Mouse (Mus musculus) thymus, postnatal 14 days (tissue): ENCODE measurements around the gene Zfp341.

Experiments used
- DNase-seq: peaks from one replicate; pipeline ENCODE4 v3.0.0; 2021

Zfp341 gene

GRCm38 (mm10) chr2:154613118-154614115, at the start of gene Zfp341, which contains the start of gene 4930519P11Rik:
TSS of gene Zfp341 (plus strand) at chr2:154613297.
TSS of gene 4930519P11Rik (minus strand) at chr2:154613437.
- peak; percentile 94 for DNase-seq

DNA sequence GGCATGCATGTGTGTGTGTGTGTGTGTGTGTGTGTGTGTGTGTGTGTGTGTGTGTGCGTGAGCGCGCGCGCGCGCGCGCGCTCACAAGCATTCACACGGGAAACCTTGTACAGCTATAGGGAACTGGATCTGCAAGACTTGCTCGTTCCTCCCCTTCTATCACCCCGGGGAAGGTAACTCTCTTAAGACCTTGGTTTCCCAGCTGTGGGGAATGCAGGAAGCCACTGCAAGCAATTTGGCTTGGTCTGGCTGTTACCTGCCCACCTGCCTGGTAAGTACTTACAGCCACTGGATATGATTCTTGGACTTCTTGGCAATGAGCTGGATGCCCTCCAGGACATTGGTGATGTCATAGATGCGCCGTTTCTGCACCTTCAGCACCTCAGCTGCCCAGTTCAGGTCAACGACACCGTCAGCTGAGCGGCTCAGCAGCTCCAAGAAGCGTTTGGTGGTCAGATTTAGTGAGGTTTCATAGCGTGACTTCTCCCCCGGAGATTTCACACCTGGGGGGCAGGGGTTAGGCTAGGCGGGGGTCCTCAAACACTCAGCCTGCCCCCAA, 49.4 kb upstream of the Zfp341 start:
- DNase-seq = no peak

GRCm38 (mm10) chr2:154565562-154565961, 47.5 kb upstream of the Zfp341 start:
- no peak for DNase-seq

- DNase-seq = no peak
These were observed 46.5 kb upstream of the Zfp341 start for GRCm38 (mm10) chr2:154566641-154567040.

DNA sequence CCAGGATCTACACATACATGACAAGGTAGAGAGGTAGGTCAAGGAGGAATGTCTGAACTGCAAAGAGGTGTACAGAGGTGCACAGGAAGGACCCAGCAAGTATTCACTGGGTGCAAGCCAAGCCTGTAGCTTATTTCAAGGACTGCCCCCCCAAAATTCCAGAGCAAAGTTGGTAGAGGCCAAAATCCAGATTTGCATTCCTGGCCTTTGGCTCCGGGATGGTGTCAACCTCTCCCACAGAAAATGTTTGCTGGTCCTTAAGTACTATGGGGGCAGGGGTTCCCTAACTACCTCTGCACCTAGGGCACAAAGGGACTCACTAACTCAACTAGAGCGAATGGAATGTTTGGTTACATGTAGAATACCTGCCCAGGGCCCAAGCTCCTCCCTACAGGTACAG, 45.3 kb upstream of the Zfp341 start:
- DNase-seq = no peak

- DNase-seq = no peak
These were observed 44.6 kb upstream of the Zfp341 start for GRCm38 (mm10) chr2:154568329-154569070.

GRCm38 (mm10) chr2:154569071-154569748, 43.9 kb upstream of the Zfp341 start:
- DNase-seq = peak; percentile 76

GRCm38 (mm10) chr2:154569836-154570286, 43.2 kb upstream of the Zfp341 start, which contains the start of gene E2f1:
TSS of gene E2f1 (minus strand) at chr2:154569892.
- peak; percentile 97 for DNase-seq

DNA sequence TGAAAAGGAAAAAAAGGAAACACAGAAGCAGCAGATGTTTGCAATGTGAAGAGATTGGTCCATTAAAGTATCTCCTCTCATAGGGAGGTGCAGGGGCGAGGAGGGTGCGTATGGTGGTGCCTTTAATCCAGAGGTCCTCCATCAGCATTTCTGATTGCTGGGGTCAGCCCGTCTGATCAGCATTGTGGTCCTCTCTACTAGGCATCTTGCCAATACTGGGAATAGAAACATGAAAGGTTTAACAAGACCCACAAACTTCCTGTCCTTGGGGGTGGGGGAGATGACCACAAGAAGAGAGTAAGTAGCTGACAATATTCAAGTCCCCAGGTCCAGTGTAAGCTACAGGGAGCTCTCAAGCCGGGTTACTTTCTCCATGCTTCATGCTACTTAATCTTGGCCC, 42.4 kb upstream of the Zfp341 start:
- no peak for DNase-seq

DNA sequence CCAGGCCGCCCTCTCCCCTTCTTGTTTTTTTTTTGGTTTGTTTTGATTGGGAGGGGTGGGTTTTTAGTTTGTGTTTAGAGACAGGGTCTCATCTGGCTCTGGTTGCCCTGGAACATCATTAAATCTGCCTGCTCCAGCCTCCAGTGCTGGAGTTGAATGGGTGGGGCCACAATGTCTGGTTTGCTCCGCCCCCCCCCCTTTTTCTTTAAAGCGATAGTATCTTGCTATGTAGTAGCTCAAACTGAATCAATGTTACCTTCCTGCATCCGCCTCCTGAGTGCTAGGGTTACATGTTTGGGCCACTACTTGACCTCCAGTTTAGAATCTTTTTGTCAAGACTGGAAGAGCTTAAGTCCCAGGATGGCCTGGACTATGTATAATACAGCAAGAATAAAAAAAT, 41.8 kb upstream of the Zfp341 start:
- no peak for DNase-seq

DNA sequence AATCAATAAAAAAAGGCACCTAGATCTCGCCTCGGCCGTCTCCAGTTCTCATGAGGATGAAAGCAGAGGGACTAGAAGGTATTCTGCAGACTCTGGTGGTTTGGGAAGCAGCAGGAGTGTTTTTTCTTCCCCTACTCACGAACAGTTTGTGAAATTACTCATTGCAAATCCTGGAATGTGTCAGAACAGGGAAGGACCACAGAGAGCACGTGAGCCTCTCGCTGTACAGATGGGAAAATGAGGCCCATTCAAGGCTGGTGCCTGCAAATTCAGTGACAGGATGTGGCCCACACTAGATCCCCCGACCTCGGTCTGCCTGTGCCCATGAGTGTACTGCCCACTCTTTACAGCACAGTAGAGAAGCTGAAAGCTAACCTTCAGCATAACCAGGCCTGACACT, 41.1 kb upstream of the Zfp341 start:
- DNase-seq = no peak

DNA sequence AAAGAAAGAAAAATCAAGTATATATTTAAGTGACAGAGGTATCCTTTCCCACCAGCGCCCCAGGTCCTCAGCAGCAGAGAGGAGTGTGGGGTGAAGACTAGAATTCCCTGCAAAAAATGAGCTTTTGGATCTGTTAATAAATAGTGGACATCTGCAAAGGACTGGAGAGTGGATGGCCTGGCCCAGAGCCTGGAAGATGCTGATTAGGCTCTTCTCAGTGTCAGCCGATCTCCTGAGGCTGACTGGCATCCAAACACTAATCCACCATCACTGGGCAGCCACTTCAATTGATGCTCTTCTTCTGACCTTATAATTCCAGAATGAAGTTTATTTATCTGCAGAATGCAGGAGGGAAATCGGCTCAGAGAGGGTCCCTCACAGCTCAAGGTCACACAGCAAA, 40.1 kb upstream of the Zfp341 start:
- no peak for DNase-seq

- no peak for DNase-seq
These were observed 38.8 kb upstream of the Zfp341 start for GRCm38 (mm10) chr2:154574271-154574670.

- DNase-seq = peak; percentile 72
These were observed 36.0 kb upstream of the Zfp341 start for GRCm38 (mm10) chr2:154576876-154577743.

- DNase-seq = no peak
These were observed 35.4 kb upstream of the Zfp341 start for GRCm38 (mm10) chr2:154577744-154578067.

DNA sequence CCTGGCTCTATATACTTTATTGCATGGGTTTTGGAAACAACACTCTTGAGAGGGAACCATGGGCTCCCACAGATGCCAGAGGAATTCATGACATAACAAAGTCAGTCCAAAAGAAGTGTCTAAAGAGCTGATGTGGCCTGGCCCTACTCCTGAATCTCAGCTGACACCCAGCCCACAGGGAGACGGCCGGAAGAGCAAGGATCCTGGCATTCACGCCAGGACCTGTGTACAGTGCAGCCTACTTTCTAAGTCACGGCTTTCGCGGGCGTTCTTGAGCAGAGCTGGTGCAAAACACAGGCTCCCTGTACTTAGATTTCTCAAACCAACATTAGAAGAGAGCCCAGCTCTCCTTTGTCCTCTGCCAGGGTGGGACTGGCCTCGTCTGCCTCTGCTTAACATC, 32.5 kb upstream of the Zfp341 start:
- no peak for DNase-seq

DNA sequence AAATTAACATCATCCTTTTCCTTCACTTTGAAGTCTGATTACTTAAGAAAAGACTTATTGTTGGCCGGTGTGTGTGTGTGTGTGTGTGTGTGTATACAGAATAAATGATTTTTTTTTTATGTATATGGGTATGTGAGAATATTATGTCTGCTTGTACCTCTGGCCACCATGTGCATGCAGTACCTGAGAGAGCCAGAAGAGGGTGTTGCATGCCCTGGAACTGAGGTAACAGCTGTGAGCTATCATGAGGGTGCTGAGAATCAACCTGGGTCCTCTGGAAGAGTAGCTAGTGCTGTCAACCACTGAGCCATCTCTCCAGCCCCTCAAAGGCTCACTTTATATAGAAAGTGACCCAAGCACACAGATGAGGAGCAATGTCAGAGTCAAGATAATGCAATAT, 31.7 kb upstream of the Zfp341 start:
- DNase-seq = no peak

DNA sequence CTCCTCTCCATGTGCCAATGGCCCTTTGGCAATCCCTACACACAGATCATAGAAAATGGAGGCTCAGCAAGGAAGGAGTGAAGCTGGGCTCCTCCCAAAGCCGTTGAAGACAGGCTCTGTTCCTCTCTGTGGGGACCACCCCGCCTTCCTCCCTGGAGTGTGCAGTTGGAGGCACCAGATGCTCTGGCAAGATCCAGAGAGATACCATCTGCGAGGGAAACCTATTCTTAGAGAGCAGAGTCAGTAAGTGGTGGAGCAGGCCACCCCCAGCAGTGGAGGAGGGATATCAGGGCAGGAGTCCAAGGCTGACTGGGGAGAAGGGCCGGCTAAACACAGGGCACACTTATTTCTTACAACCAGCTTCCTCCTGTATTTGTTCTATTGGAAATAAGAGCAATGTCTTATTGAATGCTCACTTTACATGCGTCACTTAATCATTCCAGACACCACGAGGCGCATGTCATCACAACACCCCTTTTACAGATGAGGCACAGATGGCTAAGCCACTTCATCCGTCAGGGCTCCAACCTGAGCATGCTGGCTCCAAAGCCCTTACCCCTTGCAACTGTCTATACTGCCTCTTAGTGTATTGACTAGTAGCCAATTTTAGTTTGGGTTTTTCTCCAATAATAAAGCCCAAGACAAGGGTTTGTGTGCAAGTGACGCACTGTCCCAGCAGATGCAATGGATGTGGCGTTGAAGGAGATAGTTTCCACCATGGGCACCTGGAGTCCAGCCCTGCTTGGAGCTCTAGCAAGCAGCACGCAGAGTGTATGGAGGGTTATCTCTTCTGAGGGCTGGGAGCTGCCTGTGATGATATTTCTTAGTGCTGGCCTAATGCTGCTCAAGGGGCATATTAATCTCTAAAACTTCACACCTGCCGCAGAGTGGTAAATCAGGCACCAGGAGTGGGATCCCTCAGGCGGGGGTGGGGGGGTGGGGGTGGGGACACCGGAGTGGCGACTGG, 28.9 kb upstream of the Zfp341 start:
- DNase-seq = no peak

DNA sequence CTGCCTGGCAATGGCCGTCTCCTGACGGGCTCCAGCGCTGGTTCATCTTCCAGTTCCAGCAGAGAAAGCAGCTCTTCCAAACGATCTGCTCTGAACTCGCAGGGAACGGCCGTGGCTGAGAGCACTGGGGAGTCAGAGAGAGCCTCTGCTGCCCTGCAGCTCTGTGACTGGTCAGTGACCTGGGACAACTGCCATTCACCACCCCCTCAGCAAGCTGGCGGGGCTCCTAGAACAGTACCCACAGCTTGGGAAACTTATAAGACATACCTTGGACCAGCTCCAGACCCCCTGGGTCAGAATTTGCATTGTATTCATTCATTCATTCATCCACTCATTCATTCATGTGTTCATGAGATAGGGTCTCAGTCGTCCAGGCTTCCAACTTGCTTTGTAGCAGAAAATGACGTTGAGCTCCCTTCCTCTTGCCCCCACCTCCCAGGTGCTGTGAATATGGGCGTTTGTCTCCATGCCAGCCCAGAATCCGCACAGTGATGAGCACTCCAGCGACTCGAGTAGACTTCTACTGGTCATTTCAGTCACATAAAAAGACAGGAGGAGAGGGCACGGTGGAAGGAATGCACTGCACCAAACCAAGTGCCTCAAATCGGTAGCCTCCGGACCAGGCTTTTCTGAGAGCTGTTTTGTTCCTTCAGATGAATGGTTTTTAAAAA, 28.0 kb upstream of the Zfp341 start:
- no peak for DNase-seq

GRCm38 (mm10) chr2:154586405-154586804, 26.7 kb upstream of the Zfp341 start:
- peak; percentile 75 for DNase-seq
